Mouse (Mus musculus) heart, embryonic 15.5 days (tissue): Measurements from ENCODE around the gene Map7d2. TPM values are rescaled to one million over a fixed set of nuclear protein-coding genes. Genes with fewer than 3 reads are reported as not detected.
"Not testable (repeated sequence)": the region's sequence is repeated elsewhere in the genome, so short reads cannot be mapped to it uniquely, and the experiment has no call there.

ENCODE experiments used
- ATAC-seq: fragments of 200-750 bp; cut with Nextera tagmentation; replicated peaks from 2 replicates; pipeline ENCODE4 v1.8.0; 2017; ENCODE audit warnings: low read depth, moderate TSS enrichment; ENCODE audit not compliant: insufficient number of reproducible peaks, insufficient read depth, low FRiP score
- H3K27ac ChIP-seq: fragments of 300-500 bp; sonication (generic); 2 replicates; pipeline ENCODE4 v1.5.1; 2015; ENCODE audit warnings: mild to moderate bottlenecking, inconsistent platforms
- H3K27me3 ChIP-seq: fragments of 300-500 bp; sonication (generic); 2 replicates; pipeline ENCODE4 v1.6.1; 2015; ENCODE audit warnings: inconsistent platforms
- H3K36me3 ChIP-seq: fragments of 300-500 bp; sonication (generic); 2 replicates; pipeline ENCODE4 v1.6.1; 2015; ENCODE audit warnings: mild to moderate bottlenecking, inconsistent platforms
- H3K4me1 ChIP-seq: fragments of 300-500 bp; sonication (generic); replicated peaks from 2 replicates; pipeline ENCODE4 v1.6.1; 2015; ENCODE audit warnings: inconsistent platforms
- H3K4me2 ChIP-seq: fragments of 300-500 bp; sonication (generic); 2 replicates; pipeline ENCODE4 v1.6.1; 2015; ENCODE audit warnings: inconsistent platforms, mild to moderate bottlenecking, moderate library complexity
- H3K4me3 ChIP-seq: fragments of 300-500 bp; sonication (generic); 2 replicates; pipeline ENCODE4 v1.5.1; 2015; ENCODE audit warnings: mild to moderate bottlenecking, inconsistent platforms
- H3K9ac ChIP-seq: fragments of 300-500 bp; sonication (generic); 2 replicates; pipeline ENCODE4 v1.6.1; 2015; ENCODE audit warnings: mild to moderate bottlenecking, inconsistent platforms
- H3K9me3 ChIP-seq: fragments of 300-500 bp; sonication (generic); replicated peaks from 2 replicates; pipeline ENCODE4 v1.6.1; 2016; ENCODE audit warnings: inconsistent platforms
- WGBS: fragments of 180-500 bp; shearing (Covaris S2); methylation state at CpG from one replicate; pipeline ENCODE4 v1.1.7; 2015; ENCODE audit warnings: mixed read lengths; 5-methylcytosine and 5-hydroxymethylcytosine counted together
- polyA plus RNA-seq: library from polyadenylated mRNA; unstranded; fragments of >200 nt; fragmentation: Nextera tagmentation; extraction: Ambion mirVana; gene quantifications from 2 replicates; pipeline ENCODE4 v1.2.1, GENCODE M21; 2015

Map7d2 gene
- polyA plus RNA-seq, 1 experiment from 2014 or later = 0.52 TPM

GRCm38 (mm10) chrX:159442128-159442527, 27.8 kb downstream of the Map7d2 start:
- H3K9ac ChIP-seq = no peak overlapping the region
- H3K9me3 ChIP-seq = no peaks in the 10 kb centered on the region
- no peak for ATAC-seq
- no peak overlapping the region for H3K4me3 ChIP-seq
- H3K4me2 ChIP-seq = no peak overlapping the region
- WGBS = 24% methylated on average over 3 of the region's 3 CpGs
- H3K27ac ChIP-seq = no peak overlapping the region
- no peaks in the 10 kb centered on the region for H3K36me3 ChIP-seq
- H3K4me1 ChIP-seq = no peaks in the 10 kb centered on the region
- no peaks in the 10 kb centered on the region for H3K27me3 ChIP-seq

- WGBS = 75% methylated on average over 1 of the region's 1 CpGs
- H3K4me1 ChIP-seq = no peaks in the 10 kb centered on the region
- H3K36me3 ChIP-seq = no peaks in the 10 kb centered on the region
- no peaks in the 10 kb centered on the region for H3K27me3 ChIP-seq
- no peak overlapping the region for H3K27ac ChIP-seq
- H3K9me3 ChIP-seq = no peaks in the 10 kb centered on the region
- no peak overlapping the region for H3K4me2 ChIP-seq
- ATAC-seq = no peak
- no peak overlapping the region for H3K9ac ChIP-seq
- H3K4me3 ChIP-seq = no peak overlapping the region
Measured at GRCm38 (mm10) chrX:159447133-159447532, 32.8 kb downstream of the Map7d2 start.

GRCm38 (mm10) chrX:159459006-159459654, 44.8 kb downstream of the Map7d2 start:
- no peaks in the 10 kb centered on the region for H3K4me1 ChIP-seq
- H3K27ac ChIP-seq = no peak overlapping the region
- no peak overlapping the region for H3K9ac ChIP-seq
- 66% methylated on average over 7 of the region's 7 CpGs for WGBS
- H3K36me3 ChIP-seq = no peaks in the 10 kb centered on the region
- no peak overlapping the region for H3K4me3 ChIP-seq
- no peaks in the 10 kb centered on the region for H3K9me3 ChIP-seq
- no peak overlapping the region for H3K4me2 ChIP-seq
- no peaks in the 10 kb centered on the region for H3K27me3 ChIP-seq
- no peak for ATAC-seq

GRCm38 (mm10) chrX:159474799-159475198, 60.4 kb downstream of the Map7d2 start:
- H3K9ac ChIP-seq = no peak overlapping the region
- H3K36me3 ChIP-seq = no peaks in the 10 kb centered on the region
- WGBS = 50% methylated on average over 1 of the region's 1 CpGs
- H3K4me3 ChIP-seq = no peak overlapping the region
- H3K9me3 ChIP-seq = no peaks in the 10 kb centered on the region
- no peaks in the 10 kb centered on the region for H3K27me3 ChIP-seq
- no peak for ATAC-seq
- no peak overlapping the region for H3K4me2 ChIP-seq
- no peak overlapping the region for H3K27ac ChIP-seq
- no peaks in the 10 kb centered on the region for H3K4me1 ChIP-seq

GRCm38 (mm10) chrX:159478243-159478940, 64.0 kb downstream of the Map7d2 start:
- WGBS = 59% methylated on average over 4 of the region's 4 CpGs
- not testable (repeated sequence) for H3K36me3 ChIP-seq, H3K9me3 ChIP-seq, H3K4me3 ChIP-seq, H3K27me3 ChIP-seq, ATAC-seq, H3K9ac ChIP-seq, H3K4me1 ChIP-seq, H3K27ac ChIP-seq, H3K4me2 ChIP-seq

GRCm38 (mm10) chrX:159484247-159484646, 69.9 kb downstream of the Map7d2 start:
- WGBS = 69% methylated on average over 1 of the region's 1 CpGs

GRCm38 (mm10) chrX:159503181-159503580, 88.8 kb downstream of the Map7d2 start:
- H3K4me1 ChIP-seq = no peaks in the 10 kb centered on the region
- H3K9ac ChIP-seq = no peak overlapping the region
- no peak for ATAC-seq
- H3K36me3 ChIP-seq = no peaks in the 10 kb centered on the region
- no peak overlapping the region for H3K4me2 ChIP-seq
- 36% methylated on average over 2 of the region's 2 CpGs for WGBS
- no peaks in the 10 kb centered on the region for H3K9me3 ChIP-seq
- no peaks in the 10 kb centered on the region for H3K27me3 ChIP-seq
- H3K27ac ChIP-seq = no peak overlapping the region
- H3K4me3 ChIP-seq = no peak overlapping the region

More at GRCm38 (mm10) chrX:159484247-159484646, 69.9 kb downstream of the Map7d2 start:
- Histone ChIP-seq H3K27ac (no peak overlapping the region), H3K4me1 (no peaks in the 10 kb centered on the region), H3K4me3 (no peak overlapping the region), H3K4me2 (no peak overlapping the region), H3K9ac (no peak overlapping the region), H3K36me3 (no peaks in the 10 kb centered on the region), H3K27me3 (peaks cover 3% of the 10 kb centered on the region; the same call in 1 of the 2 replicates), H3K9me3 (no peaks in the 10 kb centered on the region)
- ATAC-seq = no peak

- Histone ChIP-seq H3K4me1 (no peaks in the 10 kb centered on the region), H3K4me3 (no peak overlapping the region), H3K27me3 (no peaks in the 10 kb centered on the region), H3K27ac (no peak overlapping the region), H3K9me3 (no peaks in the 10 kb centered on the region), H3K4me2 (no peak overlapping the region), H3K9ac (no peak overlapping the region), H3K36me3 (no peaks in the 10 kb centered on the region)
- 60% methylated on average over 19 of the region's 19 CpGs for WGBS
- ATAC-seq = no peak
Measured at GRCm38 (mm10) chrX:159508331-159509036, 94.1 kb downstream of the Map7d2 start.

- H3K27ac ChIP-seq = no peak overlapping the region
- WGBS = 66% methylated on average over 4 of the region's 4 CpGs
- H3K4me2 ChIP-seq = no peak overlapping the region
- H3K4me3 ChIP-seq = no peak overlapping the region
- ATAC-seq = no peak
- H3K9ac ChIP-seq = no peak overlapping the region
- H3K4me1 ChIP-seq = no peaks in the 10 kb centered on the region
- H3K36me3 ChIP-seq = no peaks in the 10 kb centered on the region
- no peaks in the 10 kb centered on the region for H3K27me3 ChIP-seq
- no peaks in the 10 kb centered on the region for H3K9me3 ChIP-seq
Measured at GRCm38 (mm10) chrX:159509042-159509441, 94.7 kb downstream of the Map7d2 start.

DNA sequence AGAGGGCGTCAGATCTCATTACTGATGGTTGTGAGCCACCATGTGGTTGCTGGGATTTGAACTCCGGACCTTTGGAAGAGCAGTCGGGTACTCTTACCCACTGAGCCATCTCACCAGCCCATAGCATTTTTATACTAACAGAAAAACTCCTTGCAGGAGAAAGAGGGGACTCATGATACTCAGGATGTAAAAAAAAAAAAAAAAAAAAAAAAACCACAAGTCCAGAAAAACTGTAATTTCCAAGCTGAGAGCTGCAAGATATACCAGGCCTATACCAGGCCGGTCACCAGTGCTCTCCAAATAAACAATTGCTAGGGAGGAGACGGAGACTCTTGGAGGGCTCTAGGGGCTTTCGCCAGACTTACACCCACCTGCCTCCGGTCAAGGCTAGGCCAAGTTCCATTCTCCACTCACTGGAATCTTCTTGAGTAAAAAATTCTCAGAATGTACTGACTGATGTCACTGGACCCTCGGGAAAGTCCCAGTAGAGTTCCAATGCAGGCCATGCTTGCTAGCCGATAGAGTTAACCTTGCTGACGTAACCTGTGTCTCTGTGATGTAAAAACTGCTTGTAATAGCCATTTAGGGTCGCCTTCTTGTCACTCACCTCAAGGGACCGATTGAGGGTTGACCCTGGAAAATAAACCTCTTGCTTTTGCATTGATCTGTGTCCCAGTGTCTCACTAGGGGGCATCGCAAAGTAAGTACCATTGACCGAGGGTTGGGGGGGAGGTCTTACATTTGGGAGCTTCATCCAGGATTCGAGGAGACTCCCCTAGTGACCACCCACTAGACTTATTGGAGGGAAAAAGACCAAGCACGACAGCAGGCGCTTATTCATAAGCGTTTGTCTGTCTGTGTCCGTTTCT, 95.7 kb downstream of the Map7d2 start:
- ATAC-seq = no peak

GRCm38 (mm10) chrX:159510716-159511051, 96.3 kb downstream of the Map7d2 start:
- no peak overlapping the region for H3K4me2 ChIP-seq
- H3K9ac ChIP-seq = no peak overlapping the region
- no peak for ATAC-seq
- 70% methylated on average over 9 of the region's 9 CpGs for WGBS
- H3K4me1 ChIP-seq = no peaks in the 10 kb centered on the region
- no peaks in the 10 kb centered on the region for H3K27me3 ChIP-seq
- no peaks in the 10 kb centered on the region for H3K36me3 ChIP-seq
- H3K4me3 ChIP-seq = no peak overlapping the region
- H3K9me3 ChIP-seq = no peaks in the 10 kb centered on the region
- no peak overlapping the region for H3K27ac ChIP-seq

More for the DNA sequence above, 95.7 kb downstream of the Map7d2 start:
- no peaks in the 10 kb centered on the region for H3K9me3 ChIP-seq
- H3K36me3 ChIP-seq = no peaks in the 10 kb centered on the region
- no peak overlapping the region for H3K27ac ChIP-seq
- H3K4me3 ChIP-seq = no peak overlapping the region
- 73% methylated on average over 19 of the region's 19 CpGs for WGBS
- no peaks in the 10 kb centered on the region for H3K4me1 ChIP-seq
- H3K9ac ChIP-seq = no peak overlapping the region
- H3K4me2 ChIP-seq = no peak overlapping the region
- H3K27me3 ChIP-seq = no peaks in the 10 kb centered on the region
